Mouse (Mus musculus): ENCODE measurements around the gene Pecam1. TPM values are rescaled to one million over a fixed set of nuclear protein-coding genes. Genes with fewer than 3 reads are reported as not detected.

Gene Pecam1
- total and polyA plus RNA-seq, 2 experiments from 2014 or later: 9.8 to 17.5 TPM

GRCm38 (mm10) chr11:106677331-106677730 lies 73.1 kb downstream of the Pecam1 start:
- Histone ChIP-seq H3K9ac (replicated peaks; ENCODE audit: low read length, poor library complexity, severe bottlenecking) (no peak overlapping the region), H3K4me3 (ENCODE audit: low read depth, low read length) (no peak overlapping the region), H3K4me1 (ENCODE audit: insufficient read depth, low read length) (0 out of 2 replicates have a peak, but pooled peaks cover 9% of the 10 kb centered on the region), H3K27ac (ENCODE audit: low read depth, low read length) (no peak overlapping the region), H3K27me3 (ENCODE audit: insufficient read depth, low read length) (no peaks in the 10 kb centered on the region), H3K9me3 (ENCODE audit: low read length) (no peaks in the 10 kb centered on the region), H3K36me3 (ENCODE audit: insufficient read depth, low read length) (no peaks in the 10 kb centered on the region), H3K4me2 (ENCODE audit: low read depth, low read length, poor library complexity, severe bottlenecking) (no peak overlapping the region)
- 81% methylated on average over 4 of the region's 4 CpGs for WGBS
- DNase-seq (ENCODE audit: low spot score): no peak
- TF ChIP-seq CTCF (IDR thresholded peaks at IDR 0.05): no peak
- no peak for ATAC-seq (ENCODE audit: low FRiP score)

GRCm38 (mm10) chr11:106675875-106676274 lies 74.6 kb downstream of the Pecam1 start:
- Histone ChIP-seq H3K36me3 (ENCODE audit: insufficient read depth, low read length) (no peaks in the 10 kb centered on the region), H3K9me3 (ENCODE audit: low read length) (no peaks in the 10 kb centered on the region), H3K4me2 (ENCODE audit: low read depth, low read length, poor library complexity, severe bottlenecking) (no peak overlapping the region), H3K4me3 (ENCODE audit: low read depth, low read length) (no peak overlapping the region), H3K27me3 (ENCODE audit: insufficient read depth, low read length) (no peaks in the 10 kb centered on the region), H3K4me1 (ENCODE audit: insufficient read depth, low read length) (0 out of 2 replicates have a peak, but pooled peaks cover 9% of the 10 kb centered on the region), H3K9ac (replicated peaks; ENCODE audit: low read length, poor library complexity, severe bottlenecking) (no peak overlapping the region), H3K27ac (ENCODE audit: low read depth, low read length) (no peak overlapping the region)
- ATAC-seq (ENCODE audit: low FRiP score): no peak
- WGBS: 94% methylated on average over 5 of the region's 5 CpGs
- no peak for DNase-seq (ENCODE audit: low spot score)
- TF ChIP-seq CTCF (IDR thresholded peaks at IDR 0.05): no peak

- Histone ChIP-seq H3K27me3 (ENCODE audit: insufficient read depth, low read length) (no peaks in the 10 kb centered on the region), H3K27ac (ENCODE audit: low read depth, low read length) (peak overlapping the region; percentile 55; the same call in 1 of the 2 replicates), H3K4me3 (ENCODE audit: low read depth, low read length) (no peak overlapping the region), H3K36me3 (ENCODE audit: insufficient read depth, low read length) (no peaks in the 10 kb centered on the region), H3K4me1 (ENCODE audit: insufficient read depth, low read length) (0 out of 2 replicates have a peak, but pooled peaks cover 9% of the 10 kb centered on the region), H3K4me2 (ENCODE audit: low read depth, low read length, poor library complexity, severe bottlenecking) (no peak overlapping the region), H3K9me3 (ENCODE audit: low read length) (no peaks in the 10 kb centered on the region), H3K9ac (replicated peaks; ENCODE audit: low read length, poor library complexity, severe bottlenecking) (0 out of 2 replicates have a peak overlapping the region, but pooled peaks have one; percentile 4)
- whole genome bisulfite sequencing: 75% methylated on average over 10 of the region's 10 CpGs
- no peak for TF ChIP-seq CTCF (IDR thresholded peaks at IDR 0.05)
- no peak for DNase-seq (ENCODE audit: low spot score)
- ATAC-seq (ENCODE audit: low FRiP score): no peak
These were observed 75.2 kb downstream of the Pecam1 start for GRCm38 (mm10) chr11:106675201-106675726.

GRCm38 (mm10) chr11:106674612-106675153 lies 75.7 kb downstream of the Pecam1 start:
- 0 out of 2 replicates have a peak overlapping the region, but pooled peaks have one; percentile 6 for H3K4me2 ChIP-seq (ENCODE audit: low read depth, low read length, poor library complexity, severe bottlenecking)
- no peaks in the 10 kb centered on the region for H3K36me3 ChIP-seq (ENCODE audit: insufficient read depth, low read length)
- no peak overlapping the region for H3K4me3 ChIP-seq (ENCODE audit: low read depth, low read length)
- 0 out of 2 replicates have a peak, but pooled peaks cover 9% of the 10 kb centered on the region for H3K4me1 ChIP-seq (ENCODE audit: insufficient read depth, low read length)
- no peak for TF ChIP-seq CTCF (IDR thresholded peaks at IDR 0.05)
- 0 out of 2 replicates have a peak overlapping the region, but pooled peaks have one; percentile 4 for H3K9ac ChIP-seq (replicated peaks; ENCODE audit: low read length, poor library complexity, severe bottlenecking)
- peak overlapping the region; percentile 55; the same call in 1 of the 2 replicates for H3K27ac ChIP-seq (ENCODE audit: low read depth, low read length)
- no peaks in the 10 kb centered on the region for H3K27me3 ChIP-seq (ENCODE audit: insufficient read depth, low read length)
- no peaks in the 10 kb centered on the region for H3K9me3 ChIP-seq (ENCODE audit: low read length)
- peak; percentile 85 for DNase-seq (ENCODE audit: low spot score)
- peak; percentile 76 for ATAC-seq (ENCODE audit: low FRiP score)
- under 1% methylated on average over 9 of the region's 9 CpGs for WGBS

- H3K27ac ChIP-seq (ENCODE audit: low read depth, low read length): peak overlapping the region; percentile 18; the same call in 1 of the 2 replicates
- 0 out of 2 replicates have a peak, but pooled peaks cover 9% of the 10 kb centered on the region for H3K4me1 ChIP-seq (ENCODE audit: insufficient read depth, low read length)
- no peaks in the 10 kb centered on the region for H3K27me3 ChIP-seq (ENCODE audit: insufficient read depth, low read length)
- no peak overlapping the region for H3K9ac ChIP-seq (replicated peaks; ENCODE audit: low read length, poor library complexity, severe bottlenecking)
- peak; percentile 24; the same call in 1 of the 2 replicates for ATAC-seq (ENCODE audit: low FRiP score)
- H3K9me3 ChIP-seq (ENCODE audit: low read length): no peaks in the 10 kb centered on the region
- no peaks in the 10 kb centered on the region for H3K36me3 ChIP-seq (ENCODE audit: insufficient read depth, low read length)
- no peak overlapping the region for H3K4me2 ChIP-seq (ENCODE audit: low read depth, low read length, poor library complexity, severe bottlenecking)
- 71% methylated on average over 8 of the region's 8 CpGs for WGBS
- no peak for TF ChIP-seq CTCF (IDR thresholded peaks at IDR 0.05)
- DNase-seq (ENCODE audit: low spot score): no peak
- no peak overlapping the region for H3K4me3 ChIP-seq (ENCODE audit: low read depth, low read length)
These were observed 76.5 kb downstream of the Pecam1 start for GRCm38 (mm10) chr11:106673727-106674611.

Data from midbrain, postnatal 0 days (tissue).